Mouse (Mus musculus) cerebellum, adult 9-10 months (tissue): ENCODE measurements around the gene Mul1.

Experiments used
- DNase-seq: peaks from one replicate; pipeline ENCODE4 v3.0.0; 2022

The Mul1 gene

GRCm38 (mm10) chr4:138444941-138445340 is 10.5 kb downstream of the Mul1 start:
- no peak for DNase-seq

GRCm38 (mm10) chr4:138446981-138447380 is 12.5 kb downstream of the Mul1 start:
- DNase-seq: no peak

GRCm38 (mm10) chr4:138447387-138447786 is 12.9 kb downstream of the Mul1 start:
- DNase-seq: peak; percentile 97

GRCm38 (mm10) chr4:138447827-138448602 is 13.5 kb downstream of the Mul1 start:
- DNase-seq: no peak

GRCm38 (mm10) chr4:138448872-138449615 is 14.6 kb downstream of the Mul1 start:
- DNase-seq: no peak

GRCm38 (mm10) chr4:138449636-138450314 is 15.3 kb downstream of the Mul1 start:
- no peak for DNase-seq

- no peak for DNase-seq
Measured at GRCm38 (mm10) chr4:138452306-138453096, 18.0 kb downstream of the Mul1 start.

GRCm38 (mm10) chr4:138453097-138453752 is 18.8 kb downstream of the Mul1 start:
- DNase-seq: peak; percentile 81

- DNase-seq: peak; percentile 87
Measured at GRCm38 (mm10) chr4:138453753-138454570, 19.5 kb downstream of the Mul1 start, which contains the start of gene Camk2n1. Gene Camk2n1, plus strand, starts transcription at chr4:138454314.

GRCm38 (mm10) chr4:138454571-138455140 is 20.2 kb downstream of the Mul1 start:
- DNase-seq: peak; percentile 67

- DNase-seq: peak; percentile 69
Measured at GRCm38 (mm10) chr4:138455141-138455955, 20.9 kb downstream of the Mul1 start.

- peak; percentile 38 for DNase-seq
Measured at GRCm38 (mm10) chr4:138455956-138456341, 21.5 kb downstream of the Mul1 start.

GRCm38 (mm10) chr4:138456536-138456935 is 22.1 kb downstream of the Mul1 start:
- DNase-seq: peak; percentile 35

- DNase-seq: peak; percentile 36
Measured at GRCm38 (mm10) chr4:138457091-138457490, 22.6 kb downstream of the Mul1 start.

GRCm38 (mm10) chr4:138458171-138458570 is 23.7 kb downstream of the Mul1 start:
- peak; percentile 40 for DNase-seq

- peak; percentile 22 for DNase-seq
Measured at GRCm38 (mm10) chr4:138458735-138459440, 24.4 kb downstream of the Mul1 start.

GRCm38 (mm10) chr4:138459775-138460174 is 25.3 kb downstream of the Mul1 start:
- no peak for DNase-seq

GRCm38 (mm10) chr4:138460910-138461309 is 26.4 kb downstream of the Mul1 start:
- peak; percentile 16 for DNase-seq

- DNase-seq: no peak
Measured at GRCm38 (mm10) chr4:138461471-138461870, 27.0 kb downstream of the Mul1 start.
